Mouse (Mus musculus) intestine, postnatal 0 days (tissue): ENCODE results near the gene Spcs1. TPM values are rescaled to one million over a fixed set of nuclear protein-coding genes. Genes with fewer than 3 reads are reported as not detected.

Source experiments
- ATAC-seq: fragments of 200-750 bp; cut with Nextera tagmentation; 2 replicates; pipeline ENCODE4 v1.8.0; 2017; ENCODE audit warnings: mild to moderate bottlenecking, moderate TSS enrichment, moderate library complexity
- H3K27ac ChIP-seq: fragments of 300-500 bp; sonication (generic); 2 replicates; pipeline ENCODE4 v1.5.1; 2014; ENCODE audit warnings: mild to moderate bottlenecking, low read depth, low read length, moderate library complexity
- H3K27me3 ChIP-seq: fragments of 300-500 bp; sonication (generic); replicated peaks from 2 replicates; pipeline ENCODE4 v1.6.1; 2014; ENCODE audit warnings: low read length, mixed read lengths; ENCODE audit not compliant: control insufficient read depth, insufficient read depth
- H3K36me3 ChIP-seq: fragments of 300-500 bp; sonication (generic); 2 replicates; pipeline ENCODE4 v1.6.1; 2014; ENCODE audit warnings: mild to moderate bottlenecking, moderate library complexity; ENCODE audit not compliant: control insufficient read depth, insufficient read depth
- H3K4me1 ChIP-seq: fragments of 300-500 bp; sonication (generic); replicated peaks from 2 replicates; pipeline ENCODE4 v1.6.1; 2014; ENCODE audit warnings: antibody characterized with exemption, low read length, mixed read lengths; ENCODE audit not compliant: control insufficient read depth, insufficient read depth
- H3K4me2 ChIP-seq: fragments of 300-500 bp; sonication (generic); replicated peaks from 2 replicates; pipeline ENCODE4 v1.6.1; 2014; ENCODE audit warnings: low read depth, mild to moderate bottlenecking, moderate library complexity
- H3K4me3 ChIP-seq: fragments of 300-500 bp; sonication (generic); 2 replicates; pipeline ENCODE4 v1.5.1; 2014; ENCODE audit warnings: low read depth, low read length
- H3K9ac ChIP-seq: fragments of 300-500 bp; sonication (generic); 2 replicates; pipeline ENCODE4 v1.6.1; 2014; ENCODE audit warnings: mild to moderate bottlenecking, low read depth, low read length
- H3K9me3 ChIP-seq: fragments of 300-500 bp; sonication (generic); 2 replicates; pipeline ENCODE4 v1.6.1; 2016; ENCODE audit warnings: mixed run types; ENCODE audit not compliant: control insufficient read depth
- CTCF ChIP-seq: sonication (generic); IDR thresholded peaks from 2 replicates; pipeline ENCODE4 v1.5.1; 2016; ENCODE audit warnings: low read depth, mild to moderate bottlenecking, control low read depth, antibody characterized with exemption, moderate library complexity
- WGBS: fragments of 180-500 bp; shearing (Covaris S2); extraction: QIAGEN DNeasy Blood & Tissue Kit; methylation state at CpG from one replicate; pipeline ENCODE4 v1.1.7; 2014; 5-methylcytosine and 5-hydroxymethylcytosine counted together
- polyA plus RNA-seq: library from polyadenylated mRNA; unstranded; fragments of >200 nt; fragmentation: Nextera tagmentation; extraction: Ambion mirVana; gene quantifications from 2 replicates; pipeline ENCODE4 v1.2.1, GENCODE M21; 2015

Gene Spcs1
- polyA plus RNA-seq, 1 experiment from 2014 or later, result 465 TPM

DNA sequence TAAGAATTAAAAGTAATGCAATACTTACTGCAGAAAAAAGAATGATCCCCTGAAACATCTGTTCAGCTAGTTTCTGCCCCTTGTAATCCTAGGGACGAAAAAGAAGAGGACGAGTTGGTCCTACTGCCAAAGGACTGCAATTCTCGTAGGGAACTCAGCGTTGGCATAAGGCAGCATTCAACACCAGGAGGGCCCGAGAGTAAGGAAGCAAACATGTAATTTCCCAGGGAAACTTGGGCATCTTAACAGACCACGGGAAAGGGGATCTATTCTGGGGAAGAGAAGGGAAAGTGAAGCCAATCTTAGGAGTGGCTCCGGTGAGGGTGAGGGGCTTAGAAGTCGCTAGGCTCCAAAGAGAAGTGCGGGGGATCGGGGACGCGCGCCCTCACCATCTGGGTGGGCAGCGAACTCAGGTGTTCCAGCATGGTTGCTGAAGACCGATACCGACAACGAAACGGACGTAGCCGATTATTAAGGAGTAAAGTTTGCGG, 611 bp downstream of the Spcs1 start:
- peak; percentile 6; the same call in 1 of the 2 replicates for ATAC-seq
- Histone ChIP-seq H3K27me3 (no peaks in the 10 kb centered on the region), H3K9me3 (no peaks in the 10 kb centered on the region), H3K4me1 (no peaks in the 10 kb centered on the region), H3K4me3 (peak overlapping the region; percentile 96), H3K4me2 (peak overlapping the region; percentile 74), H3K27ac (peak overlapping the region; percentile 94), H3K9ac (peak overlapping the region; percentile 90), H3K36me3 (peaks cover 11% of the 10 kb centered on the region)
- under 1% methylated on average over 21 of the region's 21 CpGs for WGBS
- peak; percentile 28; the same call in 1 of the 2 replicates for TF ChIP-seq CTCF

DNA sequence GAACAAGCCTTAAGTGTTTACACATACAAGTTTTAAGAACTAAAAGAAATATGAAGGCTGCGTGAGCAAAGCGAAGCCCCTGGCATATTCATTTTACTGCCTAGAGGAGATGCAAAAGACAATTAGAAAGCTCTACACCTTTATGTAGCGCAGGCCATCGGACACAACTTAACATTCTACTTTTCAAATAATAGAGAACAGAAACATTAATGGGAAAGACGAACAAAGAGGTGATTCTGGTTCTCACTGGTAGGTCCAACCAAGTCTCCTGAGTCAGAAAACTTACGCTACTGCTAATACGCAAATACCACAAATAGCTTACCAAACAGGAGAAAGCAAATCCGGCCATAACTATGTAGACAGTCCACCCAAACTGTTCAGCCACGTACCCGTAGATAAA, 1.1 kb downstream of the Spcs1 start:
- no peak for ATAC-seq
- TF ChIP-seq CTCF, result no peak
- H3K4me2 ChIP-seq, result peak overlapping the region; percentile 74
- H3K4me3 ChIP-seq, result peak overlapping the region; percentile 96
- no peaks in the 10 kb centered on the region for H3K9me3 ChIP-seq
- no peaks in the 10 kb centered on the region for H3K27me3 ChIP-seq
- H3K27ac ChIP-seq, result no peak overlapping the region
- peaks cover 11% of the 10 kb centered on the region for H3K36me3 ChIP-seq
- peak overlapping the region; percentile 90 for H3K9ac ChIP-seq
- no peaks in the 10 kb centered on the region for H3K4me1 ChIP-seq
- WGBS, result 46% methylated on average over 10 of the region's 10 CpGs

DNA sequence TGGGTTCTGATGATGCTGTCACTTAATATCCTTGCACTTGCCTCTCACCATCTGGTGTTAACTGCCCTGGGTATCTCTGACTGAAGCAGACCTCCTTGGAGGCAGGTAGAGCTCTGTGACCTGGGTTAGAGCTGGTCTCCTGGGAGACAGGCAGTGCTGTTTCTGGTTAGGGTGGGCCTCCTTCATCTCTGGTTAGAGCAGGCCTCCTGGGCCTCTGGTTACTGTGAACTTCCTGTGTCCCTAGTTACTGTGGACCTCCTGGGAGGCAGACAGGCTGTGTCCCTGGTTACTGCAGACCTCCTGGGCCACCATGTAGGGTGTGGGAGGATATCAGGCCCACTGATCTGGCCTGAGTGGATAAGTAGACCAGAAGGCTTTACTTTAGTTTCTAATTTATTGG, 5.1 kb downstream of the Spcs1 start:
- H3K4me1 ChIP-seq, result no peaks in the 10 kb centered on the region
- H3K27me3 ChIP-seq, result no peaks in the 10 kb centered on the region
- ATAC-seq, result no peak
- H3K9me3 ChIP-seq, result no peaks in the 10 kb centered on the region
- no peak overlapping the region for H3K4me3 ChIP-seq
- H3K9ac ChIP-seq, result no peak overlapping the region
- TF ChIP-seq CTCF, result no peak
- H3K36me3 ChIP-seq, result peaks cover 11% of the 10 kb centered on the region
- no peak overlapping the region for H3K4me2 ChIP-seq
- no peak overlapping the region for H3K27ac ChIP-seq

DNA sequence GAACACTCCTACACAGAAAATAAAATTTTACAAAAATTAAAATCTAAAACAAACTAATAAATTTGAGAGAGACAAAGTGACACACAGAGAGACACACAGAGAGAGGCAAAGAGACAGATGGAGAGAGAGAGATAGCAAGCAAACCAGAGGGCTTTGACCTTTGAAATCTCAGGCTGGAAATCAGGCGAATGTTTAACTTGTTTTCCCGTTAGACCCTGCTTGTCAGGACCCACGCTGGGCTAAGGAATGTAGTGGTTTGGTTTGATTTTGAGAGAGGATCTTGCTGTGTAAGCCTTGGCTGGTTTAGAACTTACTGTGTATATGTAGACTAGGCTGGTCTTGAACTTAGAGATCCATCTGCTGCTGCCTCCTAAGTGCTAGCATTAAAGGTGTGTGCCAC, 25.2 kb downstream of the Spcs1 start:
- no peak overlapping the region for H3K4me3 ChIP-seq
- ATAC-seq, result no peak
- H3K9me3 ChIP-seq, result no peaks in the 10 kb centered on the region
- peaks cover 20% of the 10 kb centered on the region for H3K36me3 ChIP-seq
- no peaks in the 10 kb centered on the region for H3K4me1 ChIP-seq
- no peak overlapping the region for H3K4me2 ChIP-seq
- TF ChIP-seq CTCF, result no peak
- no peaks in the 10 kb centered on the region for H3K27me3 ChIP-seq
- H3K27ac ChIP-seq, result no peak overlapping the region
- H3K9ac ChIP-seq, result no peak overlapping the region
- 34% methylated on average over 3 of the region's 3 CpGs for WGBS

DNA sequence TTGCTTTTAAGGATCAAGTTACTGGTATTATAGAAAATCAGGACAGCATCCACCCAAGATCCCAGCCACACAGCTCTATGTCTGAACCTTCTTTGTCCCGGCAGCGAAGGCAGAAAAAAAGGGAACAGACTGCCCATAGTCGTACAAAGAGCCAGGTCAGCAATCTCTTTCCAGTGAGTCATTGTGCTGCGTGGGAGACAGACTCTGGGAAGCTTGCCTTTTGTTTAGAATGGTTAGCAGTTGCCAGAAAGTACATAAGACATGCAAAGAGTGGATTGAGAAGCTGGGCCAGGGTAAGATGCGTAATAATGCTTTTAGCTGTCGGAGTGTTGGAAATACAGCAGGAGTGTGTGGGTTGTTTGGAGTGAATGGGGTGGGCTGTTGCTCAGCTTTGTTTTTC, 27.3 kb downstream of the Spcs1 start:
- Histone ChIP-seq H3K36me3 (peaks cover 27% of the 10 kb centered on the region), H3K4me2 (no peak overlapping the region), H3K27ac (no peak overlapping the region), H3K9me3 (no peaks in the 10 kb centered on the region), H3K4me1 (no peaks in the 10 kb centered on the region), H3K27me3 (no peaks in the 10 kb centered on the region), H3K9ac (no peak overlapping the region), H3K4me3 (no peak overlapping the region)
- 60% methylated on average over 6 of the region's 6 CpGs for WGBS
- TF ChIP-seq CTCF, result no peak
- ATAC-seq, result no peak

DNA sequence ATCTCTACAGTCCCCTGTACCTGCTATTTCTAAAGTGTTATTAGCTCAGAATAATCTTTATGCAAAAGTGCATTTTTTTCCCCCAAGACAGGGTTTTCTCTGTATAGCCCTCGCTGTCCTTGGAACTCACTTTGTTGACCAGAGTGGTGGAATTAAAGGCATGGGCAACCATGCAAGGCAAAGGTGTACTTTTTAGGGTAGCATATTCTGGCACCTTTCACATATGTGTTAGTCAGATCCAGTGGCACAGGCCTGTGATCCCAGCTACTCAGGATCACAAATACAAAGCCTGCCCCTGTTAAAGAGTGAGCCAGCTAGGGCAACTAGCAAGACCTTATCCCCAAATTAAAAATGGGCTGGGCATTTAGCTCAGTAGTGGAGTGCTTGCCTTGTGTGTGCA, 41.1 kb downstream of the Spcs1 start:
- WGBS, result 85% methylated on average over 1 of the region's 1 CpGs
- Histone ChIP-seq H3K9me3 (no peaks in the 10 kb centered on the region), H3K36me3 (no peaks in the 10 kb centered on the region; the same call in none of the 2 replicates), H3K4me2 (no peak overlapping the region), H3K27me3 (no peaks in the 10 kb centered on the region), H3K9ac (no peak overlapping the region), H3K4me3 (no peak overlapping the region), H3K27ac (no peak overlapping the region), H3K4me1 (no peaks in the 10 kb centered on the region)
- no peak for TF ChIP-seq CTCF
- no peak for ATAC-seq

DNA sequence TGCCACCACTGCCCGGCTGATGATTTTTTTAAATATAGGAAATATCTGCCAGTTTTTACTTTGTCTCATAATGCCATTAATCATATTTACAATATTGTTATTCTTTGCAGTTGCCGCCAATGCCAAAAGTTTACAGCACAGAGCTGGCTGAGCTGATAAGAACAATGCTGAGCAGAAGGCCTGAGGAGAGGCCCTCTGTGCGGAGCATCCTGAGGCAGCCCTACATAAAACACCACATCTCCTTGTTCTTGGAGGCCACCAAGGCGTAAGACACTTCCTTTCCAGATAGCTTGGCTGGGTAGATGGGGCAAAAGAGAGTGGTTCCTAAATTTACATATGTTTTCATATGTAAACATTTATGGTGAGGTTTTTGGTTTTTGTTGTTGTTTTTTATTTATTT, 42.4 kb downstream of the Spcs1 start:
- 92% methylated on average over 4 of the region's 4 CpGs for WGBS
- Histone ChIP-seq H3K4me1 (no peaks in the 10 kb centered on the region), H3K27ac (no peak overlapping the region), H3K9ac (no peak overlapping the region), H3K4me2 (no peak overlapping the region), H3K9me3 (no peaks in the 10 kb centered on the region), H3K4me3 (no peak overlapping the region), H3K27me3 (no peaks in the 10 kb centered on the region), H3K36me3 (no peaks in the 10 kb centered on the region; the same call in none of the 2 replicates)
- ATAC-seq, result no peak
- no peak for TF ChIP-seq CTCF
